Mouse (Mus musculus): ENCODE measurements at regions not wholly inside any gene's neighbourhood (a gene's known extent, or its start where the extent isn't known, plus 50 kb on each side); places are given as distances from the start of the nearest gene placed in this dataset.

DNA sequence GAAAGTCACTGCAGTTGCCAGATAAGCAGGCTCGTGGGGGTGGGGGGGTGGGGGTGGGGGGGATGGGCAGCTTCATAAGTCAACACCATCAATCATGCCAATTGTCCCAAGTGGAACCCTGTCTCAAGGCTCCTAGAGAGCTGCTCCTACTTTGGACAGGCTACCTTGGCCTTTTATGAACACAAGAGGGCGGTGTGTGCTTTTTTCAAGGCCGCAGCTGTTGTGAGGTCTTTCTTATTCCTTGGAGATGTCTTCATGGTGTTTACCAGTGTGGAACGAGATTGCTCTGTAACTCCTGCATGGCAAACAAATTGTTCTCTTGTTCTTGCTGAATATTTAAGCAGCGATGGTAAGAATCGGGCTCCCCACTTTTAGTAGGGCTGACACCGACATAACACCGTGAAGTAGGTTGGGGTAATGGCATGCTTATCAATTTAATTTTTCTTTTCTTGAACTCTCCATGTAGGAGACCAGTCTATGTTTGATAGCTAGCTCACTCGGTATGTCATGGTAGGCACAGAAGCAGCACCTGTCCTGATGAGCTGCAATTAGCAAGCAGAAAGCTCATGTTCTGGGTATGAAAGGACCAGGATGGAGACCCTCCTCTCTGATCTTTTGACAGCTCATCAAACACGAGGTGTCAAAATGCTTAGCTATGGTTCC is 118.7 kb upstream of the Nmur2 start:
- H3K9ac ChIP-seq: no peak overlapping the region
- H3K9me3 ChIP-seq: no peaks in the 10 kb centered on the region
- ATAC-seq (ENCODE audit: extremely low read depth, insufficient number of reproducible peaks, low FRiP score, low TSS enrichment): no peak
- no peak overlapping the region for H3K4me3 ChIP-seq
- no peaks in the 10 kb centered on the region for H3K27me3 ChIP-seq (replicated peaks)
- 46% methylated on average over 10 of the region's 10 CpGs for WGBS
- H3K4me2 ChIP-seq: no peak overlapping the region
- no peaks in the 10 kb centered on the region for H3K36me3 ChIP-seq
- no peaks in the 10 kb centered on the region for H3K4me1 ChIP-seq
- H3K27ac ChIP-seq (replicated peaks): no peak overlapping the region

DNA sequence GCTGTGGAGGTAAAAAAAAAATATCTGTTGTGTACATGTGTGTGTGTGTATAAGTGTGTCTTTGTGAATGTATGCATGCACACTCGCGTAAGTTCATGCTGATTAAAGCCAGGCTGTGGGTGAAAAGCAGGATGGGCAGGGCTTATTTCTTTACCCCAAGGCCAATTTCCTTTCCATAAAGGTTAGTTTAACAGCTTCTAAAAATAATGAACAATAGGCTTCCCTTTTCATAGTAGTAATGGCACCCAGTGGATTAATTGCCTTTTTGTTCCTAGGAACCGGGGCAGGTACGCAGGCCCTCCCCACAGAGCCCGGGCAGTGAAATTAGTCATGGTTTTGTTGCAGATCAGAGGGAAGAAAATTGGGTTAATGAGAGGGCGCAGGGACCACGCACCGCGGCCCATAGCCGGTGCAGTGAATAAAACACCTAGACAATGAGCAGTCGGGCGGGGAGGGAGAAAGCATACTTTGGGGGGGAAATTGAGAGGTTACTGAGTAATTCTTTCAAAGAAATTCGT is 110.1 kb upstream of the Nmur2 start:
- Histone ChIP-seq H3K9me3 (no peaks in the 10 kb centered on the region), H3K4me1 (0 out of 2 replicates have a peak, but pooled peaks cover 2% of the 10 kb centered on the region), H3K9ac (no peak overlapping the region), H3K36me3 (no peaks in the 10 kb centered on the region), H3K27me3 (replicated peaks) (no peaks in the 10 kb centered on the region), H3K27ac (replicated peaks) (no peak overlapping the region), H3K4me3 (no peak overlapping the region), H3K4me2 (no peak overlapping the region)
- whole genome bisulfite sequencing: 71% methylated on average over 13 of the region's 13 CpGs
- no peak for ATAC-seq (ENCODE audit: extremely low read depth, insufficient number of reproducible peaks, low FRiP score, low TSS enrichment)

DNA sequence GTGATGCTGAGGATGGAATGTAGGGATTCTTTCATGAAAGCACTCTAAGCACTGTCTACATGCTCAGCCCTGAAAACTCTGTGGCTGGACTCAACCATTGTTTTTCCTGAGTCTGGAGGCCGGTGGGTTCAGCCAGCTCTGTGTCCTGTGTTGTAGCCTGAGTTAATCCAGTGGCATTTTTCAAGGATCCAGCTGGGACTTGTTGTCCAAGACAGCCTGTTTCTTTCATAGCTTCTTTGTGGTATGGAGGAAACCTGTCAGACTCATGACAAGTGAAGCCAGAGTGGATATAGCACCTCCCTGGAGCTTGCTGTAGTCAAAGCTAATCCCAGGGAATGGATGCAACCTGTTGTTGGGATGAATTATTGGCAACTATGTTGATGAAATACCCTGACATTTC is 108.9 kb upstream of the Nmur2 start:
- no peak for ATAC-seq (ENCODE audit: extremely low read depth, insufficient number of reproducible peaks, low FRiP score, low TSS enrichment)
- 63% methylated on average over 1 of the region's 1 CpGs for WGBS
- no peaks in the 10 kb centered on the region for H3K9me3 ChIP-seq
- H3K4me2 ChIP-seq: no peak overlapping the region
- H3K36me3 ChIP-seq: no peaks in the 10 kb centered on the region
- H3K27ac ChIP-seq (replicated peaks): no peak overlapping the region
- no peaks in the 10 kb centered on the region for H3K27me3 ChIP-seq (replicated peaks)
- H3K4me3 ChIP-seq: no peak overlapping the region
- 0 out of 2 replicates have a peak, but pooled peaks cover 2% of the 10 kb centered on the region for H3K4me1 ChIP-seq
- H3K9ac ChIP-seq: no peak overlapping the region

DNA sequence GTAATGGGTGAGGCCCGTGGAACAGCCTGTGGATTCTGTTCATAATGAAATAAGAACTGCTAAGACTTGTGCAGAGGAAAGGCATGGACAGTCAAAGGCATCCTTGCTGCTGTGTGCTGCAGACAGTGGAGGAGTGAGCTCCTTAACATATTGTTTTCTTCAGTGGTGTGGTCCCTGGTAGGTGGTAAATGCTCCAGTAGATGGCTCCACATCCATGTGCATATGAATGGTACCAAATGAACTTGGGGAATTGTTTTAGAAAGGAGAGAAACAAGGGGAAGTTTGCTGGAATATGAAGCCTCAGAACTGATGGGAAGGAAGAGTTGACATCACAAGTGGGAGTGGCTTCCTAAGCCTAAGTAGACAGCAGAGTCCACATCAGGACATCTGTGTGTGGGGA is 108.1 kb upstream of the Nmur2 start:
- Histone ChIP-seq H3K36me3 (no peaks in the 10 kb centered on the region), H3K27ac (replicated peaks) (no peak overlapping the region), H3K9me3 (no peaks in the 10 kb centered on the region), H3K9ac (no peak overlapping the region), H3K4me3 (no peak overlapping the region), H3K27me3 (replicated peaks) (no peaks in the 10 kb centered on the region), H3K4me1 (0 out of 2 replicates have a peak, but pooled peaks cover 2% of the 10 kb centered on the region), H3K4me2 (no peak overlapping the region)
- 66% methylated on average over 1 of the region's 1 CpGs for WGBS
- no peak for ATAC-seq (ENCODE audit: extremely low read depth, insufficient number of reproducible peaks, low FRiP score, low TSS enrichment)

DNA sequence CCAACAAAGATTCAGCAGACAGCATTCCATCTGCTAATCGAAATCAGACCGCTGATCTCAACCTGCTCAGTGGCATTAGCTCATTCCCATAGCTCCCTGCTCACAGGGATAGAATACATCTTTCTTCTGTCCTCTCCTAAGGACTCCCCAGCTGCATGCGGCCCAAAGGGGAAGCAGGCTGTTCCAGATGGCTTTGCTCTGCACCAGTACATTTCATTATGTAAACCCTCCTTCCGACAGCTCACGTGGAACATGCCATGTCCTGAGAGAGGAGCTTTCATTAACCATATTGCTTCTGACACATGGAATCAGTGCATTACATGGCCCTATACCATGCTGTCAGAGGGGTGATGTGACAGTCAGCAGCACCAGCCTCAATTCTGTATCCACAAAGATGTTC is 105.9 kb upstream of the Nmur2 start:
- no peak for ATAC-seq (ENCODE audit: extremely low read depth, insufficient number of reproducible peaks, low FRiP score, low TSS enrichment)
- no peak overlapping the region for H3K27ac ChIP-seq (replicated peaks)
- no peaks in the 10 kb centered on the region for H3K27me3 ChIP-seq (replicated peaks)
- H3K9me3 ChIP-seq: no peaks in the 10 kb centered on the region
- WGBS: 75% methylated on average over 5 of the region's 5 CpGs
- no peak overlapping the region for H3K4me2 ChIP-seq
- no peaks in the 10 kb centered on the region for H3K36me3 ChIP-seq
- no peak overlapping the region for H3K9ac ChIP-seq
- H3K4me3 ChIP-seq: no peak overlapping the region
- no peaks in the 10 kb centered on the region for H3K4me1 ChIP-seq

DNA sequence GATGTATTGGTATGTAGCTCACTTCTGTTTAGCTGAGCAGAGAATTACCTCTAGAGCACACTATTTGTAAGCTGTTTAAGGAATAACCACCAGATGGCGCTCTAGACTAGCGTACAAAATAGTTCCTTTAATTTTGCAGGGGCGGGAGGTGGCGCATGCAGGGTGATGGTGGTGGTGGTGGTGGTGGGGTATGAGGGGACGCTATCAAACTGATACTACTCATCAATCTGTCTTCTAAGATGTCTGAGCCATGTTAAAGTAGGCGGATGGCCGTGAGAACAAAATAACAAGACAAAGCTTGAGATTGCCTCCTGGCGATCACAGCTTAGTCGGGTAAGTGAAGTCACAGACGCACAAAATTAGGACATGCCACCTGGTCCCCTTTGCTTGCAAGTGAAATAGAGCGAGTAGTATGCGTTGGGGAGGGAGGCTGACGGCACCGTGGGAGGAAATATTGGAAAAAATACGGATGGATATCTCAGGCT is 90.6 kb upstream of the Nmur2 start:
- no peak for ATAC-seq (ENCODE audit: extremely low read depth, insufficient number of reproducible peaks, low FRiP score, low TSS enrichment)
- Histone ChIP-seq H3K27ac (replicated peaks) (no peak overlapping the region), H3K4me3 (no peak overlapping the region), H3K36me3 (no peaks in the 10 kb centered on the region), H3K9ac (no peak overlapping the region), H3K27me3 (replicated peaks) (no peaks in the 10 kb centered on the region), H3K9me3 (no peaks in the 10 kb centered on the region), H3K4me2 (peak overlapping the region; percentile 34), H3K4me1 (0 out of 2 replicates have a peak, but pooled peaks cover 6% of the 10 kb centered on the region)
- 27% methylated on average over 15 of the region's 15 CpGs for whole genome bisulfite sequencing

DNA sequence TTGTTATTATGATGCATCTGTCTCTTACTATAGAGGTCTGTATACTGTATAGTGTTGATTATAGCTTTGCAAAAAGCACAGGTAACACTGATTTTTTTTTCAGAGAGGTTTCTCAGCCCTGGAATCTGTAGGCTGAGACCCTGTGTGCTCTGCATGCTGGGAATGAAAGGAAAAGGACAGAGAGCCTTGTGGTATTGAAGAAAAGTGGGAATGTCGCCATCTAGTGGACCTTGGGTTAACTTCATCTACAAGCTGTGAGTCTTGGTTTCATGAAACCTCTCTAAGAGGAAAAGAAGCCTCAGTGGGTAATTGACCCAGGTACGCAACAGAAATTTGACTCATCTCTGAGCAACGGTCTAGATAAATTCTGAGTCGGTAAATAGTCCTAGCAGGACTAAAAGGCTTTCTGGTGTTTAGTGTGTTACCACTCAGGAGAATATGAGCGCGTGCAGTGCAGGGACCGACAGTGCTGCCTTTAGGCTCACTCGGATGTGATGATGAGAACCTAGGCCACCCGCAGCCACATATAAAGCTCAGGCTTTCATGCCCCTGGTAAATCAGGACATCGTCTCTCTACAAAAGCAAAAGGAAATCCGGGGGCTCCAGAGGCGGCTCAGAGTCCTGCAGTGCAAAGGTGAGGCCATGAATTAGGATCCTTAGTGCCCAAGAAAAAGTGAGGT is 75.9 kb upstream of the Nmur2 start:
- H3K4me2 ChIP-seq: peak overlapping the region; percentile 27; the same call in 1 of the 2 replicates

DNA sequence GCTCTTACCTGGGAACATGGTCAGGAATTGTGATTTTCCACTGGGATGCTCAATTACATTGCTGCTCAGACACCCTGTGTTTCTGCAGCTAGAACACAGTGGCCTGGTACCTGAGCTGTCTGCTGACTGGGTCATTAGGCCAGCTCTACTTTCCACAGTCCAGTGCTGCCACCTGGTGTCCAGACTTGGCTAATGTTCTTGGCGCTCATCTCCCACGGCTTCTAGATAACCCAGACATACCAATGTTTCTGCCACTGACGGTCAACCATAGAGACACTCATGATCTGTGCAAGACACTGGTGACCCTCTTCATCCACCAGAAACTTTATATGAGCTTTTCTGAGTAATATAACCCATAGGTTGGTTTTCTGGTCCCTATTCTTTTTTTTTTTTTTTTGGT is 67.1 kb upstream of the Nmur2 start:
- no peak for ATAC-seq (ENCODE audit: extremely low read depth, insufficient number of reproducible peaks, low FRiP score, low TSS enrichment)
- WGBS: 2% methylated on average over 3 of the region's 3 CpGs
- Histone ChIP-seq H3K9ac (no peak overlapping the region), H3K4me1 (no peaks in the 10 kb centered on the region), H3K4me3 (no peak overlapping the region), H3K9me3 (no peaks in the 10 kb centered on the region), H3K27me3 (replicated peaks) (no peaks in the 10 kb centered on the region; the same call in 1 of the 2 replicates), H3K4me2 (no peak overlapping the region), H3K36me3 (no peaks in the 10 kb centered on the region), H3K27ac (replicated peaks) (no peak overlapping the region)

More for the DNA sequence above, 75.9 kb upstream of the Nmur2 start:
- Histone ChIP-seq H3K36me3 (no peaks in the 10 kb centered on the region), H3K4me1 (no peaks in the 10 kb centered on the region), H3K9me3 (no peaks in the 10 kb centered on the region), H3K4me3 (no peak overlapping the region), H3K27me3 (replicated peaks) (peaks cover 10% of the 10 kb centered on the region), H3K27ac (replicated peaks) (no peak overlapping the region), H3K9ac (no peak overlapping the region)
- WGBS: 45% methylated on average over 12 of the region's 12 CpGs
- no peak for ATAC-seq (ENCODE audit: extremely low read depth, insufficient number of reproducible peaks, low FRiP score, low TSS enrichment)

DNA sequence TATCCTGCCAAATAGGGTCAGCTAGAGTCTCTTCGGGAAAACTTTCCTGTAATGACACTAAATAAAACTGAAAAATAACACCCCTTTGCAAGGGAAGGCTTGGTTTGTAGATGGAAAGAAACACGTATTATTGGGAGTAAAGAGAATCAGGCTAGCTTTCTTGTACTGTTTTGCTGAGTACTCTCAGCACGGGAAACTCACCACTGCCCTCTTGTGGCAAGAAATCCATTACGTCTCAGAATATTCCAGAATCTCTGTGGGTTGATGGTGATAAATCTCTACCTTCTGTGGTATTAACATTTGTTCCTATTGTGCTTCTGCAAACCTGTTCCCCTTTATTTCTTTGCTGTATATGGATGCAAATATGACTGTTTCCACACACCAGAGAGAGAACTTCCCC is 64.8 kb upstream of the Nmur2 start:
- Histone ChIP-seq H3K36me3 (no peaks in the 10 kb centered on the region), H3K9me3 (no peaks in the 10 kb centered on the region), H3K4me3 (no peak overlapping the region), H3K4me2 (no peak overlapping the region), H3K27ac (replicated peaks) (no peak overlapping the region), H3K9ac (no peak overlapping the region), H3K27me3 (replicated peaks) (no peaks in the 10 kb centered on the region; the same call in 1 of the 2 replicates), H3K4me1 (peaks cover 7% of the 10 kb centered on the region; the same call in 1 of the 2 replicates)
- no peak for ATAC-seq (ENCODE audit: extremely low read depth, insufficient number of reproducible peaks, low FRiP score, low TSS enrichment)
- WGBS: 33% methylated on average over 4 of the region's 4 CpGs

DNA sequence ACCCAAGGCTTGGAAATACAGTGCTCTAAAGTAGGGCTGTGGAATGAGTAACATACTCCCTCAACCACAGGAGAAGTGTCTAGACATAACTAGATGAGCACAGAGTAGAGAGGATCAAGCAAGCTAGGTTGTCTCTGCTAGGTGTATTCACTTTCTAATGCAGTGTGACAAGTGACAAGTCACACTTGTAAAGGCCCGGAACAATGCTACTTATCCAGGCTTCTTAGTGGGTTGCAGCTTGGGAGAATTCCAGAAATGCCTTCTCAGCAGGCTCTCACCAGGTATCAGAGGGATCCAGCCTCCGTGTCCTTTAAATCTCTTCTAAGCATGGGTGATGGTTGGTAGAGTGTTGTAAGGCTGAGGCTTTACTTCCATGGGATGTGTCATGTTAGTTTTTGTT is 52.1 kb upstream of the Nmur2 start:
- Histone ChIP-seq H3K9me3 (no peaks in the 10 kb centered on the region), H3K9ac (no peak overlapping the region), H3K27ac (replicated peaks) (no peak overlapping the region), H3K4me3 (no peak overlapping the region), H3K27me3 (replicated peaks) (no peaks in the 10 kb centered on the region), H3K4me1 (no peaks in the 10 kb centered on the region), H3K36me3 (no peaks in the 10 kb centered on the region), H3K4me2 (no peak overlapping the region)
- ATAC-seq (ENCODE audit: extremely low read depth, insufficient number of reproducible peaks, low FRiP score, low TSS enrichment): no peak
- 18% methylated on average over 2 of the region's 2 CpGs for WGBS
